Mouse (Mus musculus) layer of hippocampus, postnatal 36 days (tissue): ENCODE measurements at regions not wholly inside any gene's neighbourhood (a gene's known extent, or its start where the extent isn't known, plus 50 kb on each side); places are given as distances from the start of the nearest gene placed in this dataset.

Source experiments
- DNase-seq, 2 experiments: peaks; one replicate each; pipeline ENCODE4 v3.0.0; 2022

DNA sequence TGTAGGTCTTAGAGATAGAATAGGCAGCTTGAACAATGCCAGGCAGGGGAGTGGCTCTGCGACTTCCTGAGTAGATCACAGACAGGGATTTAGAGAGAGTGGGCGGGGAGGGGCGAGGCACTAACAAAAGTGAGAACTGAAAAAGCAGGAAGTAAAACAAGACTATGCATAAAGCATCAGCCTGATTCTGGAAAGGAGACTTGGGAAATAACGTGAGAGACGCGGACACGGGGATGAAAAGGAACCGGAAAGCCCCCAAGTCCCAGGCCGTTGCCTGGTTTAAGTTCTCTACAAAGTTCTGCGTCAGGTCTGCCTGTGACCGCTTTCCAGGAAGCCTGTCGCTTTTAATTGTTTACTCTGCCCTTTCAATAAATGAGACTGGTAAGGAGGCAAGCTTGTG, 86.3 kb downstream of the D16Ertd472e start:
- no peak for DNase-seq

DNA sequence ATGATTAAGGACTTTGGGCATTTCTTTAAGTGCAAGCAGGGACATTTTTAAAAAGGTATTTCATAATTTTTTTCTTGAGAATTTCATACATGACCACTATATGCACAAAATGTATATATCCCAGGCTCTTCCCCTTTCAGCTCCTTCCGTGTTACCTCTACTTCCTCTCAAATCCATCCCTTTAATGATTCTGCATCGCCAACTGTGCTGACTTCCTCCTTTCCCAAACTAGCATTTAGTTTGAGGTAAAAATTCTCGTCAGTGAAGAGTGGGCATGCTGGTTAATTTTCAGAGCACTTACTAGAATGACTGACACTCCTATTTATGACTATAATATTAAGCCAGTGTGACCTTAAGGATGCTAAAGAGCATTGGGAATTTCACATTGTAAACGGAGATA, 86.9 kb downstream of the D16Ertd472e start:
- DNase-seq: no peak

DNA sequence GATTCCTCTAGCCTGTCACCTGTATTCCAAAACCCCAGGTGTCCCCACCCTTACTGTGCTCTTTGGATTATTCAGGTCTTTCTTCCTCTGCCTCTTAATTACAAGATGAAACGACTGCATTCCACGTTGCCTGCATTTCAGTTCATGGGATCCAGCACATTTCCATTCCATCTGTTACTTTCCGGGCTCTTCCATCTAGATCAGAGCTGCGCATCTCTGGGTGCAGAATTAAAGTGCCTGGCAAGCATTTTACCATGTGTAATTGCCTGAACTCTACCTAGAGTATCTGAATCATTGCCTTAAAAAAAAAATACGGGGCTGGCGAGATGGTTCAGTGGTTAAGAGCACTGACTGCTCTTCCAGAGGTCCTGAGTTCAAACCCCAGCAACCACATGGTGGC, 90.0 kb downstream of the D16Ertd472e start:
- DNase-seq: peak; percentile 7

DNA sequence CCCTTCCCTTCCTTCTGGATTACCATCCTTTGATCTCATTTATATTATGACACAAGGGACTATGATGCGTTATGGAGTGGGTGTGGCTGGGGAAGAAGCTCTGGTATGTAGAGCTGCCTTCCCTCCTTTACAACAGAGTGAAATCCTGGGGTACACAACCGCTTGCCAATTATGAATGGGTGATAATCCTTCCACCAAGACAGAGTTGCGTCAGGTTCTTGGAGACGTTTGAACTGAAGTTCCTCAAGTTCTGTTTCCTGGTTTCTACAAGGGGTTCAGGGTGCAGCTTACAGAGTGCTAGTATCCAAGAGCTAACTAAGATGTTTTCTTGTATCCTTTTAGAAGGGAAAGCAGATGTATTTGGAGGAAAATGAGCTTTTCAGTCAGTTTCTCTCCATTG, 92.2 kb downstream of the D16Ertd472e start:
- no peak for DNase-seq

DNA sequence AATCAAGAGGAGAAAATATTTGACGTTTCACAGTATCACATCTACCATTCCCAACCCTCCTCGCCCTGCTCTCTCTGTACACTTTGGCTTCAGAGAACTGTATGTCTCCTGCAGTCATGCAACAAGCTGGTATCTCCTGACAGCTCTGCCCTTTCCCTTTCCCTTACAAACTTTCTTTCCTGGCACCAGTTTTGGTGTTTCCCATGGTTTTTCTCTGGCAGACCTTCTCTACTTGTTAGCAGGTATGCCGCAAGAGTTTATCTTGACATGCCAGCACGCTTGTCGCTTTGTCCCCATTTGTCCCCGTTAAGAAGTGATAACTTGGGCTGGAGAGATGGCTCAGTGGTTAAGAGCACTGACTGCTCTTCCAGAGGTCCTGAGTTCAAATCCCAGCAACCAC, 94.9 kb downstream of the D16Ertd472e start:
- no peak for DNase-seq

DNA sequence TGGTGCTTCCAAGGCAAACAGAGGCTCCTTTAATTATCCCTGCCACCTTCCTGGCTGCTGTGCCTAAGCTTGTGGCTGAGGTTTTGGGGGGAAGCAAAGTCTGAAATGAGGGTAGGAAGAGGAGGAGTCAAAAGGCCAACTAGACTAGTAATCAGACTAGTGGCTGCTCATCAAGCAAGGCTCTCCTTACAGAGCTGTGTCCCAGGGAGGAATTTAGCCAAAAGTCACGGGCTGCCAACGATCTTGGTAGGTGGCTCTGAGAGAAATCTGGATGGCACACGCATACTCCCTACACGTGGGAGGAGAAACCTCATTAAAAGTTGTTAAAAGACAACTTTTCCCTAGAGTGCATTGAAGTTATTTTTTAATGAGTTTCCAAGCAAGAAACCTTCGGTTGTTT, 95.4 kb downstream of the D16Ertd472e start:
- DNase-seq: no peak

DNA sequence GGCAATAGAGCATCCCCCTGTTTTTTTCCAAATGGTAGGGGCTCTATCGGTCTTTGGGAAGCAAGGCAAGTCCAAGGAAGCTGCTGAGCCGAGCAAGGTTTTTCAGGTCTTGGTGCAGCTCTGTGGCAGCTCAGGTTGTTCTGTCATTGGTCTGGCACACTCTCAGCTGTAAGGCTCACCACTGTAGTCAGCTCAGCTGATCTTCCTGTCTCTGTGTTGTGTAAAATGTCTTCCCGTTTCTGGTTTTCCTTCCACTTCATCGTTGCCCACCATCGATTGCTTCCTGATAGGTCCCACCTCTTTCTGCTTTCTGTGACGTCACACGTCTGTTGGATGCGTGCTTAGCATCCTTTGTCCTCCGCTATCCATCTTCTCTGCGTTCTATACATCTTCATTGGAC, 96.2 kb downstream of the D16Ertd472e start:
- DNase-seq: no peak

DNA sequence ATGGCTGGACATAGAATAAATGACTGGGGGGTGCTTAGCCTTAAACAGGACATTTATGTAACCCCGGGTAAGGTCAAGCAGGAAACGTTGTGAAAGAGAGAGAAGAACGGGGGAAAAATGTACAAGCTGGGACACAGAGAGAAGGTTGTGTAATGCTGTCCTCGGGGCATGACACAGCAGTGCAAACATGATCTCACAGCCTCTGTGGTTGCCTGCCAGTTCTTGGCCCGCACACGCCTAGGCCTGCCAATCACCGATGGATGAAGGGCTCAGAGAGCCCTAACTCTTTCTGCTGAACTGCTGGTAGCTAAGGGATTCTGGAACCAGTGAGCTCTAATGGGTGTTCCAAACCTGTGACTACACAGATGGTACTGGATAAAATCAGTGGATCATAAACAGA, 96.5 kb upstream of the Btg3 start:
- no peak for DNase-seq

DNA sequence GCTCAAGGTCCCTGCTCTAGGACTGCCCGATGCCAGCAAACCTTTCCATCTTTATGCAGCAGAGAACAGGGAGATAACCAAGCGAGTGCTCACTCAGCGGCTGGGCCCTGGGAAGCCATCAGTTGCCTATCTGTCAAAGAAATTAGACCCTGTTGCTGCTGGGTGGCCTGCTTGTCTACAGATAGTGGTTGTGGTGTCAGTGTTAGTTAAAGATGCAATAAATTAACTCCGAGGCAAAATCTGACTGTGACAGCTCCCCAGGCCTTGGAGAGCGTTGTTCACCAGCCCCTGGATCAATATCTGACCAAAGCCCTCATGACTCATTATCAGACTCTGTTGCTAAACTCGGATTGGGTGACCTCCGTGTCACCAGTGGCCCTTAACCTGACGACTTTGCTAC, 83.0 kb upstream of the Btg3 start:
- DNase-seq: no peak

DNA sequence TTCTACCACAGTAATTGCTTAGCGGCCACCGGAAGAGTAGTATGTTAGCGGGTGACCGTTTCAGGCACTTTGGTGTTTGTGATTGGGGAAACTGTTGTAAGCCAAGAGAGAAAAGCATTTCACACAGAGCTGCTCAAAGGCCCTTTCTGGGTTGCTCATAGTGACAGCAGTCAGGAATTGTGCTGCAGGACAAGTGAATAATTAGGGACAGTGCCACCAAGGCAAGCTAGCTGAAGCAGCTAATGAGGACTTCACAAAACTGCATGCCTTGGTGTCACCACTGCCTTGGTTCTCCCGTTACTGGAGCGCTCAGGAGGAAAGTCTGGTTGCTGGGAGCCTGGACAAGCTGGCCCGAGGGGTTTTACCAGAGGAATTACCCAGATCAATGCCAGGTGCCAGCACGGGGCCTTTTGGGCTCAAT, 80.7 kb upstream of the Btg3 start:
- peak in 1 of 2 experiments; percentile 20 for DNase-seq

DNA sequence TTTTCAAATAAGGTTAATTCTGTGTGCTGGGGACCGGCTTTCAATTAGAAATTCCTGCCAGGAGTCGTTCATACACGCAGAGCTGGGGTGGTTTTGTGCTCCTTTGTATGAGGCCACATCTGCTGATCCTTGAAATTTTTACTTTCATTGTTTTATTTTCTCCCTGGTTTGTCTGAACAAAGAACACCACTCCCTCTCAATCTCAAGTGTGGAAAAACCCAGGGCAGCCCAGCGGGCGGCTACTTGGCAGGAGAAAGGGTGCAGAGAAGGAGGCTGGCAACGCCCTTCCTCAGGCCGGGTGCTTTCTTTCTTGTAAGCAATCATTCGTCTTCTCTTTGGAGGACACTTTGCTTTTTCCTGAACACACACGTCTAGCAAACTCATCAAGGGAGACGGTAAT, 79.4 kb upstream of the Btg3 start:
- DNase-seq: no peak

DNA sequence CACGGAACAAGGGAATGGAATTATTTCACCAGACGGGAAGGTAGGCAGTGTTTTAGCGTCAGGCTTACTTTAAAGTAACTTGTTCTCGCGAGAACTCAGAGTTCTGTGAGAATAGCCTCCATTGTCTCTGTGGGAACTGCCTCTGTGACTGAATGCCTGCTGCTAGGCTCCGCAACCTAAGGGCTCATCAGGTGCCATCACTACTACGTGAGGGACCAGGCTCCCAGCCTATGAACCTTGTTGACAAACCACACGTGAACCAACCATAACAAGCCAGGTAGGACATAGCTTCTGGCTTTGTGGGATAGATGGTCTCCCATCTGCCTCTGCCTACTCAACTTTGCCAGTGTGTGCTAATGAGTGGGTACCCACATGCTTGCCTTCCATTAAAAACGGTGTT, 77.5 kb upstream of the Btg3 start:
- no peak for DNase-seq

DNA sequence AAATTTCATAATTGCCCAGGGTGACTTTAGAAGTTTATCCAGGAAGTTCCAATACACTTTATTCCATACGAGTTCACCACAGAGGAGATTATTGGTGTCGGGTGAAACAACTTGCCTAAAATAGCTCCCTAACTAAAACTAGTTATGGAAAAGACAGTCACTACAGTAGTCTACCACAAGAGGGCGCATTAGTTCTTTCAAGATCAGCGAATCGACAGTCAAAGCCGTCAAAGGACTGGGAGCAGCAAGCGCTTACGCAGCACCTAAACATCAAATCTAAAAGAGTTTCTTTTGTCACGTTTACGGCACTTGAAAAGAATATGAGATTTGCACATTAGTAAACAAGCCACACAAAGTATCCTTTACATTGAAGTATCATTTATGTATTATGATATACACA, 75.3 kb upstream of the Btg3 start:
- no peak for DNase-seq

DNA sequence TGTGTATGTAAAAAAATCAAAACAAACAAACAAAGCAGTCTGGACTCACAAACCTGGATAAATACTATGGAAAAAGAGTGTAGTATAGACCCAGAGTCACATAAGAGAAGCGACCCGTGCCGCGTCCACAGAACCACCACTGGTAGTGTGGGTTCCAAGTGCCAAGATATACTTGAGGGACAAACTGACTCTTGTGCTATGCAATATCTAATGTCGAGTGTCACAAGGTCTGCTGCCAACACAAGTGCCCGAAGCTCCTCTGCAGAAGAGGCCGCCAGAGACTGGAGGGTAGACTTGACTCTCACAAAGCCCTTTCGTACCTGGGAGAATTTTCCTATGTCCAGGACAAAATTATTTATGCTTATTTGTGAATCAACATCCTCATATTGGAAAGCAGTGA, 74.8 kb upstream of the Btg3 start:
- DNase-seq: no peak

DNA sequence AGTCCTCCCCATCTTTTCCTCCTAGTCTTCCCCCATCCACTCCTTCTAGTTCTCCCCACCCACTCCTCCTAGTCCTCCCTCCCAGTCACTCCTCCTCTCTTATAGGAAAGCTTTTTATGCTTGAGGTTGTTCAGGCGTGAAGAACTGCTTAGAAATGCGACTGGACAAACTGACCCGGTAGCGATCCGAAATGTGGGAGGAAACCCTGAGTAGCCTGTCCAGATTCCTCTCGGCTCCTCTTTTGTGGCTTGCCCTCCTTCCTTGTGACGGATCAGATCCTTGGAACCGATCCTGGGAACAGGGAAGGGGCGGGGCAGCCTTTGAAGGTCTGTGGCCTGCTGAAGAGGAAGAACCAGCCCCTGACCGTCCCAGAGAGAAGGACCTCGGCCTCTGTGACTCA, 74.3 kb upstream of the Btg3 start:
- no peak for DNase-seq

DNA sequence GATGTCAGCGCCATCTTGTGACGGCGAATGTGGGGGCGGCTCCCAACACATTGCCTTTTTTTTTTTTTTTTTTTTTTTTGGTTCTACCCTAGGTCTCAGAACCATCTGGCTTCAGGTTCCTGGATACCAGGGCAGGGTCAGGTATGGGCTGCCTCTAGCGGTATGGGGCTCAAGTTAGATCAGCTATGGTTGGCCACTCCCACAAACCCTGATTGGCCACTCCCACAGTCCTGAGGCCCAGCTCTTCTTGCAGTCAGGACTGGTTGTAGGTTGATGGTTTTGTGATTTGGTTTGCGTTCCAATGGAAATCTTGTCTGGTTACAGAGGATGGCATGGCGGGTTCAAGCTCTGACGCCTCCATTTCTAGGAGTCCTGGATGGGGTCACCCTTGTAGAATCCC, 72.2 kb upstream of the Btg3 start:
- no peak for DNase-seq

DNA sequence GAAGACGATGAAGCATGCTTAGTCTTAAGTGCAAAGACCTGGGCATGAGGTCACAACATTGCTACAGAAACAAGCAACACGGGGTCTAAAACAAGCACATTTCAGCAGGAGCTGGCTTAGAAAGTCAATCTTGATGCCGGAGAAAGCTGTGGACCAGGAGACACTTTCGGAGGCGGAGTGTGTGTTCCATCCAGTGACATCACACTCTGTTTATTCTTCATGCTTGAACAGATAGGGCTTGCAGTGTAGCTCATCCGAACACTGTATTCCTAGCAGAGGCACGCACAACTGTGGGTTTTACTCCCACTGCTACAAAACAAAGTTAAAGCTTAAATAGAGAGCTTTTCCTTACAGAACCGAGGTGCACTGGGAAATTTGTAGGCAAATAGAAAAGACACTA, 66.3 kb upstream of the Btg3 start:
- peak; percentile 28 to 41 for DNase-seq

DNA sequence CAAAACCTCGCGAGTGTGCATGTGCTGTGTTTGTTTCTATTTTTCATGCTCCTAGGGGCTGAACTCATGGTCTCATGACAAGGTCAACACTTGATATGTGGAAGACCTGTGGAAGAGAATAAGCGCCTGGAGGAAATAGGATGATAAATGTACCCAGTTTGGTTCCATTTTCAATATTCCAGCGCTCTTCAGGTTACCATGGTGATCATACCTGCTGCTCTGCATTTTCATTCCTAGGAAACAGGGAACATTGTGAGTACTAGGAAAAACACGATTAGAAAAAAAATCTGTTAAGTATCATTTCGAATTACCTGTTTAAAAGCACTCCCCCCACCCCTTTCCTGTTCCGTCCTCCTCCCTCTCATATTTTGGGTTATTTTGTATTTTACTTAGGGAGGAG, 65.8 kb upstream of the Btg3 start:
- DNase-seq: no peak

DNA sequence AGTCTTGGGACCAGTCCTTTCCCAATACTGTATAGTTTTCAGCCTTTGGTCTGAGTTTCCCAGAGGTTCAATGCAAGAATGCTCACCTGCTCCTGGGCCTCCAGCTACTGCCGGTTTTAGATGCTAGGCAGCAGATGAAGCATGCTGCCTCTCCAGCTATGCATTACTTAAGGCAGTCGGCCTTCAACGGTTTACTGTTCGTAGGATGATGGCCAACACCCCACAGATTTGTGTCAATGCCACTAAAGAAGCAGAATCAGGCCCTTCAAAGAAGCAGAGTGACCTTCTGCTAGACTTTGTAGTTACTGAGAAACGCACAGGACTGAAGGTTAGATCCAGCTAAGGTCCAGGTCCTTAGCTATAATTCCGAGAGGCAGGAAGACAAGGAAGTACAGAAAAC, 65.0 kb upstream of the Btg3 start:
- no peak for DNase-seq

DNA sequence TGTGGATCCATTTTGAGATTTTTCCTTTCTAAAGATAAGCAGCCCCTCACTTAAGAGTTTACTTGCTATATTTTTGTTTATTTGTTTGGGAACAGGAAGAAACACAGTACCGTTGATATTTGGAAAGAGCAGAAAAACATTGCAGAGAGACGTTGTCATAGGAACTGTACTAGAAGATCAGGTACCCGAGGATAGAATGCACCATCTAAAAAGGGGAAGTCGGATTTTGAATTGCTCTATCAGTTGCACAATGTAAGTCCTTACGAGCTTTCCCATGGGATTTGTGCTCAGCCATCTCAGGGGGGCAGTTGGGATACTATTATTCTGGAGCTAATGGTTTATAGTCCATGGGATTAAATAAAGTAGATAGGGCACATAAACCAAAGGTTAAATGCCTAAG, 58.7 kb upstream of the Btg3 start:
- no peak for DNase-seq

DNA sequence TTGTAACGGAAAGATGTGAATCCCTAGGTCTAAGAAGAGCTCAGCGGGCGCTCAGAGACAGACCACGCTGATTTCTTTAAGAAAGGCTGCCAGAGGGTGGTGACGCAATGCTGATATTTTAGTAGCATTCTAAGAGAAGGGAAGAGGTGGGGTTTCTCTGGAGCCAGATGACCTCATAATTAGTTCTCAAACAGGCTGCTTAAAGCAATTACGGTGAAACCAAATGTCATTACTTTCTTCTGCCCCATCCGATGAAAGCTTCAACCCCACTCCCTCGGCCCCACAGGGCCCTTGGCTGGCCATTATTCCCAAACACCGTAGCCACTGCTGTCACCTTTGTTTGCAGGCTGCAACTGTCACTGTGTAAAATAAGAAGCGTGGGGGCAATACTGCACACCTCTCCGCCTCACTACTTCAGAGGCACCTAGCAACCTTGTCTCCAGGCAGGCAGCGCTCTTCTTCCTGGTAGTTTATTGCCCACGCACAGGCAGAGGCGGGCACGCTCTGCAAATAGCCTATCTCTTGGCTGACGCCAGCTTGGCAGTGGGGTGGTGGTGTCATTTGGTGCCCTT, 50.6 kb upstream of the Btg3 start:
- DNase-seq: peak; percentile 58 to 61
